Mouse (Mus musculus): ENCODE results near the gene Spsb2.

- TF ChIP-seq POLR2A (IDR thresholded peaks at IDR 0.05; ENCODE audit: borderline replicate concordance, low read depth, low read length) (no peak), CTCF (IDR thresholded peaks at IDR 0.05; ENCODE audit: low read depth, low read length) (no peak)
These were observed 6.7 kb downstream of the Spsb2 start for GRCm38 (mm10) chr6:124814858-124815774.

All from bone marrow macrophage, adult 2 months (primary cell).